Mouse (Mus musculus): Measurements from ENCODE around the gene Thumpd3.

DNA sequence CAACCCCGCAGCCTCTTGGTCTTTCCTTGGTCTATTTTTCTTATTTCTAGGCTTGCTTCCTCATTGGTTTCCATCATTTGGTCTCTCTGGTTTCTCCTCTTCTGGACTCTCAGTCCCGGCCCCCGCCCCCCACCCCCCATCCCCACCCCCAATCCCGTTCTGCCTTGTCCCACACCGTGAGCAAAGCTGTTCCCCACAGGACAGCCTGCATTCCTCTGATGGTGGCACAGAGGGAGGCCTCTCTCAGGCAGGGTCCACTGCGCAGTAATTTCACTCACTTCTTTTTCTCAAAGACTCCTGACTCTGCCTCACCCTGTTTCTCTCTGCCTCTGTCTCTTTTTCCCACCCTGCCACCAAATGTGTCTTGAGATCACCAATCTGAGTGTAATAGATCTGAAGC, 27.9 kb upstream of the Thumpd3 start:
- no peak for TF ChIP-seq POLR2A (IDR thresholded peaks at IDR 0.05; ENCODE audit: control insufficient read depth, extremely low read depth, insufficient read depth, low read length, poor library complexity)
- no peak for TF ChIP-seq CTCF (IDR thresholded peaks at IDR 0.05; ENCODE audit: borderline replicate concordance, control insufficient read depth, extremely low read depth, insufficient read depth, low read length, poor library complexity)

Data from thymus, adult 2 months (tissue).